Mouse (Mus musculus) mesoderm, embryonic 11.5 days (tissue): ENCODE data around the gene 1700012P22Rik.

ENCODE experiments used
- DNase-seq: peaks from one replicate; pipeline ENCODE4 v3.0.0-alpha.2; 2012; ENCODE audit warnings: low read depth, low spot score

1700012P22Rik gene

GRCm38 (mm10) chr4:144438672-144439071 is at the start of gene 1700012P22Rik:
TSS of gene 1700012P22Rik (minus strand) at chr4:144438772.
- DNase-seq = no peak

GRCm38 (mm10) chr4:144468091-144468490 is 29.5 kb upstream of the 1700012P22Rik start:
- DNase-seq = no peak

GRCm38 (mm10) chr4:144465206-144465605 is 26.6 kb upstream of the 1700012P22Rik start:
- DNase-seq = no peak

GRCm38 (mm10) chr4:144463656-144464055 is 25.1 kb upstream of the 1700012P22Rik start, which contains the start of gene Aadacl3:
TSS of gene Aadacl3 (minus strand) at chr4:144463756.
- no peak for DNase-seq

- no peak for DNase-seq
These were observed 14.6 kb upstream of the 1700012P22Rik start, which contains the start of gene Gm9944 for GRCm38 (mm10) chr4:144453217-144453616. TSS of gene Gm9944 (minus strand) at chr4:144453317.

DNA sequence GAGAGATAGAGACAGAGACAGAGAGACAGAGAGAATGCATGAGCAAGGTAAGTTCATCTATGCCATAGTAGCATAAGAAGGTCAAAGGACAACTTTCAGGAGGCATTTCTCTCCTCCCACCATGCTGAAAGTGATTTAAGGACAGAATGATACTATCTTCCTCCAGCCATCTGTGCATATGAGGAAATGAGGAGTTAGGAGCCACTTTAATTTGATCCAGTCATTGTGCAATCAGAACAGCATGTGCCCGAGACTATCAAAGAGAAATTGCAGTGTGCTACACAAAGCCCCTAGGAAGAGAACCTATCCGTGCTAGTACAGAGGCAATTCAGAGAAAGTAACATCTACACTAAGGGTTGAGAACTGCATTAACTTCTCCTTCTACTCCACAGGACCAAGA is 10.0 kb upstream of the 1700012P22Rik start:
- DNase-seq = no peak

DNA sequence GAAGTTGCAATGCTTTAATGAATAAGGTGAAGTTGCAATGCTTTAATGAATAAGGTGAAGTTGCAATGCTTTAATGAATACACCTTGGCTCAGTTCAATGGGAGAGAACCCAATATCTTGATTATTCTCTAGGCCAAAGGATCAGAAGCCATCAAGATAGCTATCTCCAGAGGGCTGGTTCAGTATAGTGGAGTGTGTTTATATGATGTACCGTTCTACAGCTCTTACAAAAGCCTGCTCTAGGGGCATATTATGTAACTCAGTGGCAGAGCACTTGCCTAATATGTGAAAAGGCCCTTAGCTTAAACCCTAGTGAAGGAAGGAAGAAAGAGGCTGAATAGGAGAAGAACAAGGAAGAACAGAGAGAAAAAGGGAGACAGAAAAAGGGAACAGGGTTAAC is 3.0 kb upstream of the 1700012P22Rik start:
- no peak for DNase-seq

- DNase-seq = no peak
These were observed 2.5 kb upstream of the 1700012P22Rik start for GRCm38 (mm10) chr4:144441095-144441494.

DNA sequence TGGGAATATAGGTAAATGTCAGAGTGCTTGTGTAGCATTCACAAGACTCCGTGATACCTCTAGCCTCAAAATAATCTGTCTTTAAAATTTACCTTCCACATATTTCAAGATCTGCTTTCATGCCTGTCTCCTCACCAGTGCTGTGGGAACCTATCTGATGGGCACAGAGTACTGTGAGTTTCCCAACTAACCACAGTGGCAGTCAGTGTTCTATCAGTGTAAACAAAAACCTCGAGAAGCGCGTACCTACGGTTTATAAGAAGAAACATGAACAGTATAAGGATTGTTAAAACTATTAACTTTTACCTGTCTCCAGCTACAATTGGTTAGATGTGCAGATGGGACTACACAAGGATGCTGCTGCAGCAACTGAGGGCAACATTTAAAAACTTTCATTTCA is 5.4 kb downstream of the 1700012P22Rik start:
- DNase-seq = no peak

- DNase-seq = no peak
These were observed 7.8 kb downstream of the 1700012P22Rik start for GRCm38 (mm10) chr4:144430723-144431122.

DNA sequence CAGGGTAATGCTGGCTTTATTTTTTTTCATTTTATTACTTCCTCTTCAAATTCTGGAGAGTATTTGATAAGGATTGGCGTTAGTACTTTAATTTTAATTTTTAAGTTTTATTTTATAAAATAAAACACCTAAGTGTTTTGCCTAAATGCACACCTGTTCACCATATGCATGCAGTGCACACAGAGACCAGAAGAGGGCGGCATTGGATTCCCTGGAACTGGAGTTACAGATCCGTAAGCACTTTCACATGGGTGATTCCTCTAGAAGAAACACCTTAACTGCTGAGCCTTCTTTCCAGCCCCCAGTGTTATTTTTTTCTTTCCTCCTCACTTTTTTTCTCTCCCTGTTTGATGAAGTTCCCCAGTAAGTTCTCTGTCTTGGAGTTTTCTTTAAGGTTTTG is 9.7 kb downstream of the 1700012P22Rik start:
- DNase-seq = peak; percentile 58

DNA sequence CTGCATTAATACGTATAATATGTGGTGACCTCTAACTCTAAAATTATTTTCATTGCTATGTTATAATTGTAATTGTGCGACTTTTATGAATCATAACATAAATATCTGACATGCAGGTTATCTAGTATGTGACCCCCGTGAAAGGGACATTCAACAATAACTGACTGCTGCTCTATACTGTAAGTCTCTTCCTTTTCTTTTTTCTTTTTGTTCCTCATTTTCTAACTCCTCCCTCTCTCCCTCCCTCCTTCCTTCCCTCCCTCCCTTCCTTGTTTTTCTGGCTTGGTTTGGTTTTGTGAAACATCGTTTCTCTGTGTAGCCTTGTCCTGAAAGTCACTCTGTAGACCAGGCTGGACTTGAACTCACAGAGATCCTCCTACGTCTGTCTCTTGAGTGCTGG is 14.0 kb downstream of the 1700012P22Rik start:
- DNase-seq = no peak

- peak; percentile 16 for DNase-seq
These were observed 17.9 kb downstream of the 1700012P22Rik start for GRCm38 (mm10) chr4:144420644-144421043.

GRCm38 (mm10) chr4:144408290-144408689 is 30.3 kb downstream of the 1700012P22Rik start, which contains the start of gene Pramef12:
TSS of gene Pramef12 (minus strand) at chr4:144408464.
- DNase-seq = no peak

GRCm38 (mm10) chr4:144406261-144406660 is 32.3 kb downstream of the 1700012P22Rik start:
- DNase-seq = no peak

- peak; percentile 70 for DNase-seq
These were observed 34.0 kb downstream of the 1700012P22Rik start for GRCm38 (mm10) chr4:144404456-144405086.

- DNase-seq = no peak
These were observed 35.9 kb downstream of the 1700012P22Rik start for GRCm38 (mm10) chr4:144402712-144403111.

DNA sequence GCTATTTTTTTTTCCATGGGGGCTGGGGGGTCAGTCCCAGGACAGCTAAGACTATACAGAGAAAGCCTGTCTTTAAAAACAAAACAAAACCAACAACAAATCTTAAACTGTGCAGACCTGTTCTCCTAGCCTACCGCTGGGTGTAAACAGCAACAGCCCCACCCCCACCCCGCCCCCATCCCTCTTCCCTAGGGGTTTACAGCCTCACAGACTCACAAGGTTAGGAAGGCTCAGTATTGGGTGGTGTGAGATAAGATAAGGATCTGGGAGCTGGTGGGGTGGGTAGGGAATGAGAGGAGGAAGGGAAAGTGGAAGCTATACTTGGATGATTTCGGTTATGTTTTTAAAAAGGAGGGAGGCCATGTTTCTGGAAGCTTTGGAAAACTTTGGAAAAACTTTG is 42.3 kb downstream of the 1700012P22Rik start:
- DNase-seq = no peak

GRCm38 (mm10) chr4:144377911-144378310 is 60.7 kb downstream of the 1700012P22Rik start, which contains the start of gene Pramef20:
TSS of gene Pramef20 (minus strand) at chr4:144377933.
- DNase-seq = no peak
